Mouse (Mus musculus): Measurements from ENCODE around the gene Mthfr. TPM values are rescaled to one million over a fixed set of nuclear protein-coding genes. Genes with fewer than 3 reads are reported as not detected.
A peak's percentile ranks its signal among the peaks of the same experiment; 100 is the strongest.

Mthfr gene
- total RNA-seq, 4 experiments from 2014 or later, result 32.7 to 41.0 (median 38.5) TPM

DNA sequence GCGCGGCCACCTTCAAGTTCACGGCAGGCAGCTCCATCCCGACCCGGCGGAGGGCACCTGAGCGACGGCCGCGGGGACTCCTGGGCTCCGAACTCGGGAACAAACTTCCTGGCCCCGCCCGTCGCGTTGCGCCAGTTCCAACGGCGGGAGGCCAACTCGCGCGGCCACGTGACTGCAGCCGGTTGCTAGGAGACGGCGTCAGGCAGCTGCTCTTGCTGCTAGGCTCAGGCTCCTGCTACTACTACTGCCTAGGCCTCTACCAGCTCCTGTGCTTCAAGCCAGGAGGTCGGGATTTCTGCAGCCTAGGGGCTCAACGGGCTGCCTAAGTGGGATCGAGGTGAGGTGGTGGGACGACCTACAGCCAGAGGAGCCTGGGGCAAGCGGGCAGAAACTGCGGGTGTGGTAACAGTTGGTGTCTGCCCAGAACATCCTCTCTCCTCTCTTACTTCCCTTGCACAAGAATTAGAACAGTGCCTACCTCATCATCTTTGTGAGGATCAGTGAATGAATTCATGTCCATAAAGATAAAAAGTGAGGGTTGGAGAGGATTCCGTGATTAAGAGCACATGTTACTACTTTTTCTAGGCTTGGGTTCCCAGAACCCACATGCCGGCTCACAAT, 49.1 kb downstream of the Mthfr start, which contains the start of gene Agtrap:
TSS of gene Agtrap (minus strand) at position 125 of the 621 bp plus-strand sequence.
- peak; percentile 90 to 93 for DNase-seq (ENCODE audit: low spot score in 2 of 2)

DNA sequence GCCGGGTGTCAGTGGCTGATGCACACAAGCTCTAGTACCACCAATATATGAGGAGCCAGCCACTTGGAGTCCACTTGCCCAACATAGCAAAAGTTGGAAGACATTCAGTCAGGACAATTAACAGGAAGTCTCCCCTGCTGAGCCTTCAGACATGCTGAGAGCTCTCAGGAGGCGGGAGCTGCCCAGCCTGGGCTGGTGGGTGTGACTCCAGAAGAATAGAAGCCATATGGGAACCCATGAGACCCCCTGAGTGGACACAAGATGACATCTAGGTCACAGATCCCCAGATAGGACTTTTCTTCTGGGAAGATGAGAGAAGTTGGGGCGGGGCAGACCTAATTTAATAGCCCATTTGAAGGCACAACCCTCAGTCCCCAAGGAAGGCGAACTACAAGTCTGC, 50.3 kb downstream of the Mthfr start:
- no peak for DNase-seq (ENCODE audit: low spot score in 2 of 2)

DNA sequence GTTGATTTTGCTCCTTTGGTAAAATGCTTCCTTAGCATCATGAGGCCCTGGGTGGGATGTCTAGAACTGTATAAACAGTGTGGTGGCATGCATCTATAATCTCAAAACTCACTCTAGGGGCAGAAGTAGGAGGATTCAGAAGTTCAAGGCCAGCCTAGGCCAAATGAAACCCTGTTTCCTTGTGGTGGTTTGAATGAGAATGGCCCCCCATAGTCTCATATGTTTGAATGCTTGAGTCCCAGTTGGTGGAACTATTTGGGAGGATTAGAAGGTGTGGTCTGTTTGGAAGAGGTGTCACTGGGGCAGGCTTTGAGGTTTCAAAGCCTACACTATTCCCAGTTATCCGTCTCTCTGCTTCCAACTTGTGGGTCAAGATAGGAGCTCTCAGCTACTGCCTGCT, 52.3 kb downstream of the Mthfr start:
- no peak for DNase-seq (ENCODE audit: low spot score in 2 of 2)

DNA sequence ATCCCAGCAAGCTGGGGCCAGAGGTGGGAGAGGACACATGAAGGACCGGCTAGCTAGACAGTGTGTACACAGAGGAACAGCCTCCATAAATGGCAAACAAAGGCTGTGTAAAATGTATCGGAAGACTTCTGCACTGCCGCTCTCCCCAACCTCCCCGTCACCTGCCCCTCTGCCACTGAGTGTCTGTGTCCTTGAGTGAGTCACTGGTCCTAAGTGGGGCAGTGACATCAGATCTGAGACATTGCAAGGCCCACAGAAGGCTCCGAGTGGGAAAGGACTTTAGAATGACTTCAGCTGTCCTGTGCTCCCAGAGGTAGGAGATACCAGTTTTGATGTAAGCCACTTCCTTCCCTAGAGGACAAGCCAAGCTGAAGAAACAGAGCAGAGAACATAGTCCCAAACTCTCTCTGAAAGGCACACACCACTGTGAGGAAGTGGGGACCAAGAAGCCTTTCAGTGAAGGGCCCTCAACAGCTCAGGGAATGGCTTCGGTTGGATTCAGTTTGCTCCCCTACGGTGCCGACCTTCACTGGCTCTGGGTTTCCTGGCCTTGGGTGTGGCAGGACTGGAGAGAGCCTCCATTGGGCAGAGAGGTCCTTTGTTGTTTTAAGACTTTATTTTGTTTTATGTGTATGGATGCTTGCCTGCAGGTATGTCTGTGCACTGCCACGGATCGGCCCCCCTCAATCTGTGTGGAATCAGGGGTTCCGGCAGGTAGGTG, 53.8 kb downstream of the Mthfr start:
- no peak for DNase-seq (ENCODE audit: low spot score in 2 of 2)

DNA sequence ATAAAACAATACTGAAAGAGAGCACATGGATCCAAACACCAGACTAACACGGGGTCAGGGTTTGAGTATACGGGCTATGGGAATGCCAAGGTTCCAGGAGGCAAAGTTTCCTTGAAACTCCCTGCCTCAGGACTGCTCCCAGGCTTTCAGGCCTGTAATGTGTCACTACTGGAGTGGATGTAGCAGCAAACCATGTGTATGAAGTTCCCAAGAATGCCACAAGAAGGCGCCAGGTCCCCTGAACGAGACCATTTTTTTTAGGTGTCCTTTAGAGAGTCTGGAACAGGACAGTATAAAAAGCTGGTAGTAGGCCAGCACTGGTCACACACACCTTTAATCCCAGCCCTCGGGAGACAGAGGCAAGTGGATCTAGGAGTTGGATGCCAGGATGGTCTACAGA, 55.3 kb downstream of the Mthfr start:
- DNase-seq (ENCODE audit: low spot score in 2 of 2), result no peak

DNA sequence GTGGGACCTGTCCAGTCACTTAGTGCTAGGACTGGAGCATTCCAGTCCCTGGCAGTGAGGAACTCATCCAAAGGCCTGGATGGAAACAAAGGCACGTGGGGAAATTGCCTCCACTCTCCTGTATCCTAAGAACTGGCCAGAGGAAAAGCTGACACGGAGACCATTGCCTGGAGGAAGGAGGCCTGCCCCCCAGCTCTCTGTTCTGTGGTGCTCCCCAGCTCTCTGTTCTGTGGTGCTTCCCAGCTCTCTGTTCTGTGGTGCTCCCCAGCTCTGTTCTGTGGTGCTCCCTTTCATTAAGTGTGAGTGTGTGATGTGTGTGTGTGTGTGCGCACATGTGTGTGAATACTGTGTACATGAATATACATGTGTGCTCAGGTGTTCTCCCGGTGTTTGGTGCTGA, 56.2 kb downstream of the Mthfr start:
- DNase-seq (ENCODE audit: low spot score in 2 of 2), result no peak

DNA sequence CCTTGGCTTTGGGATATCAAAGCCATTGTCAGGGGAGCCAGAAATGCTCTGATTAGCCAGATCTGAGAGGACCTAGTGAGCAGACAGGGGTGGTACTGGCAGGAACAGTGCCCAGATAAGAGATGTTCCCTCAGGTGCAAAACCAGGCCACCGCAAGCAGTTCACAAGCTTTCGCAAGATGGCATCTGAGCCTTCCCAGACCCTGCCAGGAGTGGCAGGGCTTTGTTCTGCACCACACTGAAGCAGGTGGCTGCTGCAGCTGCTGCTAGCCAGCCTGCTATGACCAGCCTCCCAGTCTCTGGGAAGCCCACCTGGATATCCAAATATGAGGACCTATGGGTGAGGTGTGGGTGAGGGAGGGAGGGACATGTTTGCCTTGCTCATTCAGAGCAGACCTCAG, 59.1 kb downstream of the Mthfr start:
- no peak for DNase-seq (ENCODE audit: low spot score in 2 of 2)

DNA sequence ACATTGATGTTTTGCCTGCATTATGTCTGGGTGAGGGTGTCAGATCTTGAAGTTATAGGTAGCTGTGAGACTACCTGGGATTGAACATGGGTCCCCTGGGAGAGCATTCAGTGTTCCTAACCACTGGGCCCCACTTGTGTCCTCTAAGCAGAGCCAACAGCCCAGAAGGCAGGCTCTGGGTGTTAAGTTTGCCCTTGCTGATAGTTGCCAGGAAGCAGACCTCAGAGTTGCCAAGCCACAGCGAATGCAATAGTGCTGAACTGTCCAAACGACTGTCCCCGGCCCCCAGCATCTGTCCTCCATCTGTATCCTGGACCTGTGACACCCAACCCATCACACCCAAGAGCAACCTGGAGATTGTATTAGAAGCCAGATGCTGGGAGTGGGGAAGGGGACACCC, 59.8 kb downstream of the Mthfr start:
- no peak for DNase-seq (ENCODE audit: low spot score in 2 of 2)

DNA sequence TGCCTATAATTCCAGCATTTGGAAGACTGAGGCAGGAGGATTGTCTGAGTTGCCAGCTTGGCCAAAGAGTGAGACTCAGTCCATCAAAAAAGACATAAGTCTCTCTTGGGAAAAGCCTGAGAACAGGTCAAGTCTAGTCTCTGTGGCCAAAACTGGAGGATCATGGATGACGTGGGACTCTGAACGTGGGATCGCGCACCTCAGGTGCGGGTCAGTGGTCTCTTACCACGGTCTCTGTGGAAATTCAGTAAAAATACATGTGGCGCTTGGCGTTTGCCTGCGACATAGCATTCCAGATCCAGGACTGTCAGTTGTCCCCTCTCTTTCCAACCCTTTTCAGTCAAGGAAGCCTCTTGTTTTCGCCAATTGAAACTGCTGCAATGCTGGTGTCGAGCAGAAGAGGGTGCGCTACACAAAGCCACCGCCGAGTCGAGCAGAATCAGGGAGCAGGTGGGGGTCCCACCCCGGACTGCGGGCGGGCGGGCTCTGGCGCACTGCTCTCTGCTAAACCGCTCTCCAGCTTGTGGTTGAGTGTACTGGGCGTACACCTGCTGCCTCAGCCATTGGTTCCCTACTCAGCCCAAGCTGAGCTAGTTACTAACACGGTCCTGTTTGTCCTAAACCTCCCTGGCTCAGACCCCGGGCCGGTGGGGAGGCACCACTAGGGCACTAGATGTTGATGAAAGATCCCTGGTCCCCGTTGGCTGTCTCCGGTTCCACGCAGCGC, 63.1 kb downstream of the Mthfr start:
- DNase-seq (ENCODE audit: low spot score in 2 of 2), result peak; percentile 73

DNA sequence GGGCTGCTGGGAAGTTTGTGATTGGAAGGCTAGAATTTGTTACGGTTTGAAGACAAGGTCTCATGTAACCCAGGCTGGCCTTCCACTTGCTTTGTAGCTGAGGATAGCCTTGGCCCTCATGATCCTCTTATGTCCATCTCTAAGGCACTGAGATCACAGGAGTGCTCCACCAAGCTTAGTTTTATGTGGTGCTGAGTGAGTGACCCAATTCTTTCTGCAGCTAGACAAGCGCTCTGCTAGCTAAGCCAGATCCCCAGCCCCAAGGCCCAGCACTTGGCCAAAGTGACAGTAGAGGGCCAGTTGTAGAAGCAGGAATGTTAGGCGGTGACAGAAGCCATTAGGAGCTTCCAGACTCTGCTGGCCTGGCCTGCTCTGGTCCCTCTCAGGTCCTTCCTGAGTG, 65.3 kb downstream of the Mthfr start:
- DNase-seq (ENCODE audit: low spot score in 2 of 2), result no peak

DNA sequence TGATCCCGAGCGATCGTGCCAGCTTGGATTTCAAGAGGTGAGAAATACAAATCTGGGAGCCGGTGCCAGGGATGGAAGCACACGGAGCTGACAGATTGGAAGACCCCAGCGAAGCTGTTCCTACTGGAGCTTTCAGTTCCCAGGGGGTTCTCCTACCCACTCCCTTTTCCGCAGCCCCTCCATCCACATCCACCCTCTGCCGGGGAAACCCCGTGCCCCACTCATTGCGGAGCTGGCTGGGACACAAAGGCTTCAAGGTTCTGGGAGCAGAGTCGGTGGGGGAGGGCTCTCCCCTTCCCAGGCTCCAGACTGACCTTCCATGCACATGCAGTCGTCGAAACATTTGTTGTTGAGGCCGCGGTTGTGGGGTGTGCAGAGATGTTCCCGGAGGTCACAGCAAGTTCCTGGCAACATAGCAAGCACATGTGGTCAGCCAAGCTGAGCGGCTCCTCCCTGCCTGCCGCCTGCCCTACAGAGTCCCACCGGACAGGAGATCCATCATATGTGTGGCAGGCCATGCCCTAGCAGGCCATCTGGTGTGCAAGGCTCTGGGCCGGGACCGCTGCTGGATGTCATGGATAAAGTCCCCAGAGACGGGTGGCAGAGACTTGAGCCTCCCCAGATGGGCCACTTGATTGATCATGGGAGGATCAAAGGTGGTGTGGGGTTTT, 68.9 kb downstream of the Mthfr start:
- no peak for DNase-seq (ENCODE audit: low spot score in 2 of 2)

DNA sequence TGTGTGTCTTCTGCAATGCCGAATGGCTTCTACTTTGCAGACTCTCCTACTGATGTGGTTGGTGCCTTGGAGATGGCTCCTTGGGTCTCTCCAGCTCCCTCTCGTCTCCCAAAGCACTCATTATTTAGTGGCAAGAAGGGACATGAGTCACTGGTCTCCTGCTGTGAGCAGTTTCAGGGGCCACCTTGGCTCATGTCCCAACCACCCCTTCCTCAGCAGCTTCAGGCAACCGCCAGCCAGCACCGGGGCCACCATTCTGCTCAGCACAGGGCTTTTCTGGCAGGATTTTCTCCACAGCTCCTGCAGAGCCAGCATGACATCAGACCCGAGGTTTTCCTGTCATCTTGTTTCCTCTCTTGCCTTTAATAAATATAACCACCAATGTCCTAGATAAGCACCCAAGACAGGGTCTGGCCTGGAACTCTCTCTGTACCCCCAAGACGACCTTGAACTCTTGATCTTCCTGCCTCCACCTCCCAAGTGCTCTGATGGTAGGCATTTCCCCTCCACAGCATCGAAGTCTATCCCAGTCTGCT, 69.8 kb downstream of the Mthfr start:
- no peak for DNase-seq (ENCODE audit: low spot score in 2 of 2)

Other genes starting within 250 kb of the Mthfr start
- gene Zfp984, start 229.3 kb upstream of the Mthfr start, total RNA-seq (2022), result 1 to 10 TPM; 1.9 to 2.3 (median 2.1) TPM
- 10 to 100 TPM; 15.2 to 23.5 (median 20.0) TPM for gene Zfp933, start 190.7 kb upstream of the Mthfr start, total RNA-seq (2022)
- 10 to 100 TPM; 21.2 to 25.9 (median 24.1) TPM for gene Miip, start 170.3 kb upstream of the Mthfr start, total RNA-seq (2022)
- gene Fv1, start 170.1 kb upstream of the Mthfr start, total RNA-seq (2022), result 10 to 100 TPM in 2 of 4 experiments, 1 to 10 TPM in 2; 8.4 to 11.7 (median 9.9) TPM
- 100 to 1,000 TPM; 190 to 210 (median 200) TPM for gene Mfn2, start 134.4 kb upstream of the Mthfr start, total RNA-seq (2022)
- gene Plod1, start 102.3 kb upstream of the Mthfr start, total RNA-seq (2022), result 10 to 100 TPM; 19.4 to 21.5 (median 20.9) TPM
- 10 to 100 TPM; 26.0 to 30.2 (median 28.1) TPM for gene 2510039O18Rik, start 98.2 kb upstream of the Mthfr start, total RNA-seq (2022)
- gene Nppb, start 53.3 kb upstream of the Mthfr start, total RNA-seq (2022), result not detected
- under 1 TPM in 2 of 4 experiments, not detected in 2; 0.39 to 0.66 TPM for gene Nppa, start 38.4 kb upstream of the Mthfr start, total RNA-seq (2022)
- 10 to 100 TPM; 81.7 to 89.6 (median 84.8) TPM for gene Clcn6, start 256 bp upstream of the Mthfr start, total RNA-seq (2022)
- 10 to 100 TPM in 2 of 4 experiments, 1 to 10 TPM in 2; 7.0 to 12.8 (median 9.1) TPM for gene Agtrap, start 49.0 kb downstream of the Mthfr start, total RNA-seq (2022)
- 10 to 100 TPM; 12.5 to 17.7 (median 15.6) TPM for gene Mad2l2, start 91.3 kb downstream of the Mthfr start, total RNA-seq (2022)
- under 1 TPM; 0.23 to 0.37 (median 0.26) TPM for gene Draxin, start 91.6 kb downstream of the Mthfr start, total RNA-seq (2022)
- gene Fbxo6, start 113.1 kb downstream of the Mthfr start, total RNA-seq (2022), result 10 to 100 TPM; 29.4 to 34.0 (median 31.1) TPM
- 100 to 1,000 TPM; 136 to 157 (median 147) TPM for gene Fbxo44, start 121.4 kb downstream of the Mthfr start, total RNA-seq (2022)
- 100 to 1,000 TPM; 112 to 133 (median 119) TPM for gene Fbxo2, start 121.5 kb downstream of the Mthfr start, total RNA-seq (2022)
- gene Disp3, start 248.9 kb downstream of the Mthfr start, total RNA-seq (2022), result 10 to 100 TPM; 27.2 to 39.2 (median 31.9) TPM

Data from layer of hippocampus, adult 8-10 months (tissue).